Mouse (Mus musculus): ENCODE measurements around the gene Zfp704. TPM values are rescaled to one million over a fixed set of nuclear protein-coding genes. Genes with fewer than 3 reads are reported as not detected.
"Not testable (repeated sequence)": the region's sequence is repeated elsewhere in the genome, so short reads cannot be mapped to it uniquely, and the experiment has no call there.

The Zfp704 gene
- polyA plus RNA-seq, 1 experiment from 2014 or later = 8.9 TPM

DNA sequence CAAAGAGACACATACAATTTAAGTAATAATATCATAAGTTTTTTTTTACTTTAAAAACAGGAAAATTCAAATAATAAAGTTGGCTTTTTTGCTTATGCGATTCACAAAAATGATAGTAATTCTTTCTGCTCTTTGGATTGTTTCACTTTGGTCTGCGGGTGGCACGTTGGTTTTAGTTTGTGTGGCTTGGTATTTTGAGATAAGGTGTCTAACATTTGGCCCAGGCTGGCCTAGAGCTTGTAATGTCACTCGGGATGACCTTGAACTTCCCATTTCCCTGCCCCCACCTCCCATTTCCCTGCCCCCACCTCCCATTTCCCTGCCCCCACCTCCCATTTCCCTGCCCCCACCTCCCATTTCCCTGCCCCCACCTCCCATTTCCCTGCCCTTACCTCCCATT, 39.1 kb downstream of the Zfp704 start:
- no peak for DNase-seq (ENCODE audit: low spot score)
- Histone ChIP-seq H3K9ac (ENCODE audit: low read length) (no peak overlapping the region), H3K27ac (ENCODE audit: low read depth, low read length) (no peak overlapping the region), H3K27me3 (replicated peaks; ENCODE audit: control insufficient read depth, insufficient read depth, low read length) (no peaks in the 10 kb centered on the region), H3K4me3 (ENCODE audit: low read depth, low read length) (no peak overlapping the region), H3K4me2 (ENCODE audit: low read length) (no peak overlapping the region), H3K4me1 (ENCODE audit: control insufficient read depth, insufficient read depth, low read length) (peaks cover 20% of the 10 kb centered on the region), H3K36me3 (ENCODE audit: control insufficient read depth, insufficient read depth, low read length) (no peaks in the 10 kb centered on the region), H3K9me3 (replicated peaks; ENCODE audit: control insufficient read depth, low read length) (no peaks in the 10 kb centered on the region)
- 99% methylated on average over 4 of the region's 4 CpGs for WGBS
- ATAC-seq = no peak

DNA sequence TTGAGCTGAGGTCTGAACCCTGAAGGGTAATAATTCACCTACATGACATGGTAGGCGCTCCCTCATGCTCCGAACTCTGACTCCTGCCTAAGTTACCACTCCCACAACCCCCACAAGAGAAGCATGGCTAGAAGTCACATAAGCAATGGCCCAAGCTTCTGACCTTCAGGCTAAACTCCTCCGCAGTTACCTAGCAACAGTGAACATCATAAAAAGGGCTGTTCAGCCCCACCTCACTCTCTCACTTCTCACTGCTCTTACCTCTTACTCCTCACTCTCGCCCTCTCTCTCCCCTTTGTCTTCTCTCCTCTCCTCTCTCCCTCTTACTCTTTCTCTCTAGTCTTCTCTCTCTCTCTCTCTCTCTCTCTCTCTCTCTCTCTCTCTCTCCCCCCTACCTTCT, 40.2 kb downstream of the Zfp704 start:
- H3K36me3 ChIP-seq (ENCODE audit: control insufficient read depth, insufficient read depth, low read length); H3K27me3 ChIP-seq (replicated peaks; ENCODE audit: control insufficient read depth, insufficient read depth, low read length); H3K4me3 ChIP-seq (ENCODE audit: low read depth, low read length); H3K27ac ChIP-seq (ENCODE audit: low read depth, low read length); DNase-seq (ENCODE audit: low spot score); H3K9ac ChIP-seq (ENCODE audit: low read length); H3K9me3 ChIP-seq (replicated peaks; ENCODE audit: control insufficient read depth, low read length); ATAC-seq; H3K4me2 ChIP-seq (ENCODE audit: low read length): not testable (repeated sequence)
- H3K4me1 ChIP-seq (ENCODE audit: control insufficient read depth, insufficient read depth, low read length) = peaks cover 20% of the 10 kb centered on the region
- 95% methylated on average over 4 of the region's 4 CpGs for WGBS

DNA sequence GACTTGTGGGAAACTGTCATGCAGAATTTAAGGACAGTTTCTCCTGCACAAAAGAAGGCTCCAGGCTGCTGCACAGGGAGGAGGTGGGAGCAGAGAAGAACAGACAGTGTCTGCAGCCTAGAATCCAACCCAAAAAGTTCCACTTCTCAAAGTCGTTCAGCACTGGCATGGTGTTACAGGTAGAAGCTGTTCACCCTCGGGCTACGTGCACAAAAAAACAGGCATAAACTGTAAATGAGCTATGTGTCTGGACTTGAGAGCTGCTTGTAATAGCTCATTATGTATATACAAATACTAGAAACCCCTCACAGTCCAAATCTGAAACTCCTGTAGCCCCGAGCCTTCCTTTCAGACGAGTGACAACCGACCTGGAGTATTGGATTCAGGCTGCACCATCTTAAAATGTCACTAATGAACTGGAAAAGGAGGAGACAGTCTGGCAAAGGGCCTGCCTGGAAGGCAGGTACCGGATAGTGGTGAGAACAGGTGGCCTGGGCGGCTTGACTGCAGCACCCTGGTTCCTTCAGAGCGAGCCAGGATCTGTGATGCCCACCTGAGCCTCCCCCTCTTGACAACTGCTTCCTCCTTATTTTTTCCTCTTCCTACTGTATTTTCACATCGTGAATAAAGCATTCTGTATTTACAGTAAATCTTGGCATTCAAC, 41.2 kb downstream of the Zfp704 start:
- Histone ChIP-seq H3K4me1 (ENCODE audit: control insufficient read depth, insufficient read depth, low read length) (peaks cover 14% of the 10 kb centered on the region), H3K4me2 (ENCODE audit: low read length) (no peak overlapping the region), H3K27ac (ENCODE audit: low read depth, low read length) (0 out of 2 replicates have a peak overlapping the region, but pooled peaks have one; percentile 9), H3K27me3 (replicated peaks; ENCODE audit: control insufficient read depth, insufficient read depth, low read length) (no peaks in the 10 kb centered on the region), H3K9ac (ENCODE audit: low read length) (no peak overlapping the region), H3K36me3 (ENCODE audit: control insufficient read depth, insufficient read depth, low read length) (no peaks in the 10 kb centered on the region), H3K4me3 (ENCODE audit: low read depth, low read length) (no peak overlapping the region), H3K9me3 (replicated peaks; ENCODE audit: control insufficient read depth, low read length) (no peaks in the 10 kb centered on the region)
- no peak for DNase-seq (ENCODE audit: low spot score)
- WGBS = 59% methylated on average over 10 of the region's 10 CpGs
- no peak for ATAC-seq

DNA sequence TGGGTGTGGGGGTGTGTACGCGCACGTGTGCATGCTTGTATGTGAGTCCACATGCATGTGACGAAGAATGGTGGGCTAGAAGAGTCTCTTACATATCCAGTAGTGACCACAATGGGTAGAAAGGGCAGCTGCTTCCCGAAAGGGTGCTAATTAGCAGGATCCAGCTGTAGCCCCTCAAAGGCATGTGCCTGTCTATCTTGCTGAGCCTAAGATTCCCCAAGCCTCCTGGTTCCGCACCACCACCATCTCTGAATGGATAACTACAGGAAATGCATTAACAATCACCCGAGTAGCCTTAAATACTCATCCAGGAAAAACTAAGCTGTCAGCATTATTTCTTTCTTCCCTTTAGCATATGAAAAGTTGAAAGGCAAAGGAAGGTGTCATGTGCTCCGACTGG, 41.9 kb downstream of the Zfp704 start:
- no peak overlapping the region for H3K4me2 ChIP-seq (ENCODE audit: low read length)
- peaks cover 19% of the 10 kb centered on the region for H3K4me1 ChIP-seq (ENCODE audit: control insufficient read depth, insufficient read depth, low read length)
- no peaks in the 10 kb centered on the region for H3K9me3 ChIP-seq (replicated peaks; ENCODE audit: control insufficient read depth, low read length)
- 0 out of 2 replicates have a peak overlapping the region, but pooled peaks have one; percentile 32 for H3K9ac ChIP-seq (ENCODE audit: low read length)
- ATAC-seq = no peak
- DNase-seq (ENCODE audit: low spot score) = no peak
- H3K4me3 ChIP-seq (ENCODE audit: low read depth, low read length) = no peak overlapping the region
- no peak overlapping the region for H3K27ac ChIP-seq (ENCODE audit: low read depth, low read length)
- 41% methylated on average over 8 of the region's 8 CpGs for WGBS
- no peaks in the 10 kb centered on the region for H3K27me3 ChIP-seq (replicated peaks; ENCODE audit: control insufficient read depth, insufficient read depth, low read length)
- no peaks in the 10 kb centered on the region for H3K36me3 ChIP-seq (ENCODE audit: control insufficient read depth, insufficient read depth, low read length)

DNA sequence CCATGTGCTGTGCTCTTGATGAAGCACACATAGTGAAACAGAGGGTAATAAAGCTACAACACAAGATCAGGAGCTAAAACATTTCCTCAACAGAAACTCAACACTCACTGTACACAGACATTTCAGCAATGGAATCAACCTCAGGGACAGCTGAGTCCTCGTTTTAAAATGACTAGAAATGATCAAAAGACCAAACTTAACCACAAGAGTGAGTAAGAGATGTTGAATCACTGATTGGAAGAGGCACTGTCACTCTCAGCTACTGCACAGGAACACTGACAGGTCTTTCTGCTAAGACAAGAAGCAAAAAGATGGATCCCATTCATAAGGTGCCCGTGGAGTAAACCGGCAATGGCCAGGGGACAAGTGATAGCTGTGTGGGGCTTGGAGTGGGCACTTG, 43.1 kb downstream of the Zfp704 start:
- H3K4me3 ChIP-seq (ENCODE audit: low read depth, low read length) = no peak overlapping the region
- no peak overlapping the region for H3K27ac ChIP-seq (ENCODE audit: low read depth, low read length)
- WGBS = 94% methylated on average over 3 of the region's 3 CpGs
- H3K4me2 ChIP-seq (ENCODE audit: low read length) = no peak overlapping the region
- ATAC-seq = no peak
- H3K9ac ChIP-seq (ENCODE audit: low read length) = no peak overlapping the region
- no peaks in the 10 kb centered on the region for H3K36me3 ChIP-seq (ENCODE audit: control insufficient read depth, insufficient read depth, low read length)
- no peaks in the 10 kb centered on the region for H3K9me3 ChIP-seq (replicated peaks; ENCODE audit: control insufficient read depth, low read length)
- no peak for DNase-seq (ENCODE audit: low spot score)
- peaks cover 19% of the 10 kb centered on the region for H3K4me1 ChIP-seq (ENCODE audit: control insufficient read depth, insufficient read depth, low read length)
- H3K27me3 ChIP-seq (replicated peaks; ENCODE audit: control insufficient read depth, insufficient read depth, low read length) = no peaks in the 10 kb centered on the region

DNA sequence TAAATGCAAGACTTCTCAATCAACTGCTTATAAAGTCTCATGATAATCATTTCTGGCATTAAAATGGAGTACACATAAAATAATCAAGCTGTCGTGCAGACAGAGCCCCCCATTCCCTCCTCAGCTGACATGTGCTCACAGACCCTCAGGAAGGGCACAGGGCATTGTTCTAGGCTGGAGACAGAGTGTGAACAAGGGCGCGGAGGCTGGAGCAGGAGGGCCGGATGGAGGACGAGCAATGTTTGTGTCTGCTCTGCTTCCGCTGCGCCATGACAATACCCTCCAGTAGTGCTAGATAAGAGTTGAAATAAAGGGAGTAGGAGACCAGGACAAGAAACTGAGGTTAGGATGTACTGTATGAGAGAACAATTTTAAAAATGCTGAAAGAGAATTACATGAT, 46.3 kb downstream of the Zfp704 start:
- H3K27me3 ChIP-seq (replicated peaks; ENCODE audit: control insufficient read depth, insufficient read depth, low read length) = no peaks in the 10 kb centered on the region
- 72% methylated on average over 7 of the region's 7 CpGs for WGBS
- peak overlapping the region; percentile 29; the same call in 1 of the 2 replicates for H3K27ac ChIP-seq (ENCODE audit: low read depth, low read length)
- no peak overlapping the region for H3K4me3 ChIP-seq (ENCODE audit: low read depth, low read length)
- no peak for DNase-seq (ENCODE audit: low spot score)
- ATAC-seq = peak; percentile 57; the same call in 1 of the 2 replicates
- H3K4me2 ChIP-seq (ENCODE audit: low read length) = no peak overlapping the region
- H3K36me3 ChIP-seq (ENCODE audit: control insufficient read depth, insufficient read depth, low read length) = no peaks in the 10 kb centered on the region
- H3K9me3 ChIP-seq (replicated peaks; ENCODE audit: control insufficient read depth, low read length) = no peaks in the 10 kb centered on the region
- no peak overlapping the region for H3K9ac ChIP-seq (ENCODE audit: low read length)
- H3K4me1 ChIP-seq (ENCODE audit: control insufficient read depth, insufficient read depth, low read length) = peaks cover 13% of the 10 kb centered on the region

DNA sequence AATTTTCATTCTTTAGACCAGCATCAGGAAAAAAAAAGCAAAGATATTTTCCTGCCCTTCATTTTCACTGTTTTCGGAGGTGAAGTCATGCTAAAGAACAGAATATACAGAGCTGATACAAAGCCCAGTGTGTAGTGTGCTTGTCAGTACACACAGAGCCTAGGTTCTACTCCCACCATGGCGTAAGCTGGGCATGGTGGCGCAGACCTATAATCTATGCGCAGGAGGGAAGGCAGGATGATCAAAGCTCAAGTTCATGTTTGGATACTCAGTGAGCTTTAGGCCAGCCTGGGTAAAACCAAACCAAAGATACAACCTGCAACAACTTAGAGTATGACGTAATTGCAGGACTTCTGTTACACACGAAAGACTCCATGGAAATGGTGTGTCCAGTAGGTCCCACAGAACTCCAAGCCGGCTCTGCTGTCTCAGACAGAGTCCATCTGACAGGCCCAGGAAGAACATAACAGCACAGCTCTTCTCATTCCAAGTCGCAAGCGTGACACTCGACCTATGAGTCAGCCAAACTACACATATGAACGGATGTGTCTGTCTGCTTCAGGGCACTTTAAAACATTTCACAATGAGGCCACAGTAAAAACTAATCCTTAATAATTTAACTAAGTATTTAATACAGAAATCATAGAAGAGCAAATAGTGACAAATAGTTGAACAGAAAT, 47.1 kb downstream of the Zfp704 start:
- WGBS = 85% methylated on average over 11 of the region's 11 CpGs
- H3K4me1 ChIP-seq (ENCODE audit: control insufficient read depth, insufficient read depth, low read length) = peaks cover 11% of the 10 kb centered on the region
- H3K36me3 ChIP-seq (ENCODE audit: control insufficient read depth, insufficient read depth, low read length) = no peaks in the 10 kb centered on the region
- ATAC-seq (no peak), DNase-seq (ENCODE audit: low spot score) (no peak)
- H3K9me3 ChIP-seq (replicated peaks; ENCODE audit: control insufficient read depth, low read length) = no peaks in the 10 kb centered on the region
- H3K27ac ChIP-seq (ENCODE audit: low read depth, low read length) = no peak overlapping the region
- H3K27me3 ChIP-seq (replicated peaks; ENCODE audit: control insufficient read depth, insufficient read depth, low read length) = no peaks in the 10 kb centered on the region
- H3K4me3 ChIP-seq (ENCODE audit: low read depth, low read length) = no peak overlapping the region
- no peak overlapping the region for H3K4me2 ChIP-seq (ENCODE audit: low read length)
- H3K9ac ChIP-seq (ENCODE audit: low read length) = no peak overlapping the region

DNA sequence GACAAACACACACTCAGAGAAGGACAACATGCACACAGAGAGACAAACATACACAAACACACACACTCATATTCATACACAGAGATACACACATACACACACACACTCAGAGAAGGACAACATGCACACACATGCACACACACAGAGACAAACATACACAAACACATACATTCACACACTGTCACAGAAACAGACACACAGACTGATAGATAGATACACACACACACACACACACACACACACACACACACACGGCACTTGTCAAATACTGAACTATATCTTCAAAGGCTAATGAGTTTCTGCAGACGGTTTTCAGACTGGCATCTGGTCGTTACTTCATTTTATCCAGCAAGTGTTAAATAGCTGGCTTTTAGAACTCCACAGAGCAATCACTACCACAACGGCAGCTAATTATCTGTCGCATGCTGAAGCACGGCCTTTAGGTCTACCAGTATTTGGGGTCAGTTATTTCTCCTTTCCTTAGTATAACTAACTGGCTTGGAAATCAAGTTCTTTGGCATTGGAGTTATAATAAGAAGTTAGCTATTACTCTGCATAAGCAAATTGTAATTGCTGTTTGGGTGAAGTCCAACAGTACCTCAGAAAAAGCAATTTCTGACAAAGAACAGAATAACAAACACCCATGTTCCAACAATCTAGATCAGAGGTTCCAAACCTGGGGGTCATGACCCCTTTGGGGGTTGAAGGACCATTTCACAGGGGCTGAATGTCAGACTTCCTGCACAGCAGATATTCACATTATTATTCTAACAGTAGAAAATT, 51.9 kb downstream of the Zfp704 start:
- WGBS = 11% methylated on average over 6 of the region's 6 CpGs
- Histone ChIP-seq H3K9ac (ENCODE audit: low read length) (no peak overlapping the region), H3K4me3 (ENCODE audit: low read depth, low read length) (no peak overlapping the region), H3K4me2 (ENCODE audit: low read length) (no peak overlapping the region), H3K27me3 (replicated peaks; ENCODE audit: control insufficient read depth, insufficient read depth, low read length) (no peaks in the 10 kb centered on the region), H3K4me1 (ENCODE audit: control insufficient read depth, insufficient read depth, low read length) (peaks cover 4% of the 10 kb centered on the region; the same call in 1 of the 2 replicates), H3K36me3 (ENCODE audit: control insufficient read depth, insufficient read depth, low read length) (no peaks in the 10 kb centered on the region), H3K9me3 (replicated peaks; ENCODE audit: control insufficient read depth, low read length) (no peaks in the 10 kb centered on the region), H3K27ac (ENCODE audit: low read depth, low read length) (no peak overlapping the region)
- peak; percentile 72 for DNase-seq (ENCODE audit: low spot score)
- ATAC-seq = peak; percentile 65

All from forebrain, embryonic 14.5 days (tissue).